Mouse (Mus musculus) 3T3-L1 (cell line): ENCODE results near the gene Serpine1.

Experiments
- DNase-seq: peaks from one replicate; pipeline ENCODE4 v3.0.0-alpha.2; 2015; ENCODE audit warnings: low read depth, low spot score

The Serpine1 gene

GRCm38 (mm10) chr5:137096037-137096436 is 24.0 kb upstream of the Serpine1 start:
- peak; percentile 66 for DNase-seq

- DNase-seq = no peak
These were observed 23.1 kb upstream of the Serpine1 start for GRCm38 (mm10) chr5:137095135-137095534.

GRCm38 (mm10) chr5:137093720-137094119 is 21.7 kb upstream of the Serpine1 start:
- no peak for DNase-seq

GRCm38 (mm10) chr5:137091560-137091959 is 19.5 kb upstream of the Serpine1 start:
- DNase-seq = no peak

- no peak for DNase-seq
These were observed 18.8 kb upstream of the Serpine1 start for GRCm38 (mm10) chr5:137090870-137091269.

- DNase-seq = no peak
These were observed 15.3 kb upstream of the Serpine1 start for GRCm38 (mm10) chr5:137087410-137087809.

- DNase-seq = no peak
These were observed 13.7 kb upstream of the Serpine1 start for GRCm38 (mm10) chr5:137085731-137086130.

GRCm38 (mm10) chr5:137085021-137085420 is 13.0 kb upstream of the Serpine1 start:
- DNase-seq = no peak

- peak; percentile 73 for DNase-seq
These were observed 11.0 kb upstream of the Serpine1 start for GRCm38 (mm10) chr5:137083051-137083450.

GRCm38 (mm10) chr5:137079849-137080248 is 7.8 kb upstream of the Serpine1 start:
- DNase-seq = peak; percentile 100

- DNase-seq = peak; percentile 92
These were observed 6.5 kb upstream of the Serpine1 start for GRCm38 (mm10) chr5:137078616-137079015.

GRCm38 (mm10) chr5:137078041-137078440 is 6.0 kb upstream of the Serpine1 start:
- DNase-seq = peak; percentile 44

- peak; percentile 56 for DNase-seq
These were observed 5.1 kb upstream of the Serpine1 start for GRCm38 (mm10) chr5:137077187-137077586.

GRCm38 (mm10) chr5:137076191-137076930 is 4.3 kb upstream of the Serpine1 start:
- DNase-seq = peak; percentile 78

GRCm38 (mm10) chr5:137075726-137076125 is 3.7 kb upstream of the Serpine1 start:
- DNase-seq = no peak

GRCm38 (mm10) chr5:137074191-137074651 is 2.2 kb upstream of the Serpine1 start:
- peak; percentile 60 for DNase-seq

GRCm38 (mm10) chr5:137073141-137073540 is 1.1 kb upstream of the Serpine1 start:
- DNase-seq = no peak

GRCm38 (mm10) chr5:137070881-137071605 is 1.0 kb downstream of the Serpine1 start:
- DNase-seq = peak; percentile 70

- no peak for DNase-seq
These were observed 3.4 kb downstream of the Serpine1 start for GRCm38 (mm10) chr5:137068711-137069110.

GRCm38 (mm10) chr5:137065923-137066322 is 6.1 kb downstream of the Serpine1 start:
- DNase-seq = peak; percentile 55

- DNase-seq = no peak
These were observed 6.6 kb downstream of the Serpine1 start for GRCm38 (mm10) chr5:137065454-137065853.

- DNase-seq = no peak
These were observed 9.5 kb downstream of the Serpine1 start for GRCm38 (mm10) chr5:137062601-137063000.
